Mouse (Mus musculus) left cerebral cortex, postnatal 36 days (tissue): ENCODE data around the gene Psmb9. TPM values are rescaled to one million over a fixed set of nuclear protein-coding genes. Genes with fewer than 3 reads are reported as not detected.
"Not testable (repeated sequence)": the region's sequence is repeated elsewhere in the genome, so short reads cannot be mapped to it uniquely, and the experiment has no call there.

Experiments
- DNase-seq, 2 experiments: peaks; one replicate each; pipeline ENCODE4 v3.0.0; 2021 to 2022; ENCODE audit warnings: low spot score in 2 of 2, mixed read lengths in 1 of 2
- intact Hi-C: fragments of 180-260 bp; cut with DNase I; formaldehyde crosslinking; loops from one replicate; pipeline ENCODE4 v1.15.1; 2025
- total RNA-seq, 2 experiments: library from RNA; stranded (reverse); gene quantifications; 2 replicates each; pipeline ENCODE4 v1.2.3; 2021

Psmb9 gene
- 1 to 10 TPM in 1 of 2 experiments, under 1 TPM in 1; 0.77 to 1.1 TPM for total RNA-seq

DNA sequence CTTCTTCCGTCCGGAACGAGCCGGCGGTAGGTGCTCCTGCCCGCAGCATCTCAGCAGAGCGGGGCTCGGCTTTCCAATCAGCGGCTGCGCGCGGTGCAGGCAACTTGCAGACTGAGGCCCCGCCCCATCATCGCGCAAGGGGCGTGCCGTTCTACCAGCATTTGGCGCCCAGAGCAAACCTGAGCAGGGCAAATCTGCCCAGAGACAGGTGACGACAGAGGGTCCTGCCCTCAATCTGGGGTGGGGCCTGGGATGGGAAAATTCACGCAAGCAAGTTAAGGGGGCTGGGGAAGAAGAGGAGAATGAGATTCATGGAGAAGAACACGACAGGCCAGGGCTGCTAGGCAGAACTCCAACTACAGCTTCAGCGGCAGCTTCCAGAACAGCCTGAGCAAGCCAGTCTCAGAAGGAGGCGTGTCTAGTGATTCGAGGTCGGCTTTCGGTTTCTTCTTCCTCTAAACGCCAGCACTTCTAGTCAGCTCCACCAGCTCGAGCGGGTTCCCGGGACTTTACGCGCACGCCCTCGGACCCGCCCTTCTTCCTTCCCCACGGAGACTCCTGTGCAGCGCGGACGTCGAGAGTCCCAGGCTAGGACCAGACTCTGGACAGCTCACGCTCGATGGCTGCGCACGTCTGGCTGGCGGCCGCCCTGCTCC lies at the start of gene Psmb9, which contains the start of gene Tap1:
Psmb9 (minus strand) TSS at position 504 of the 656 bp plus-strand sequence.
Tap1 (plus strand) TSS at position 293 of the 656 bp plus-strand sequence.
- intact Hi-C loops, result no loop called here
- DNase-seq, result peak; percentile 93

DNA sequence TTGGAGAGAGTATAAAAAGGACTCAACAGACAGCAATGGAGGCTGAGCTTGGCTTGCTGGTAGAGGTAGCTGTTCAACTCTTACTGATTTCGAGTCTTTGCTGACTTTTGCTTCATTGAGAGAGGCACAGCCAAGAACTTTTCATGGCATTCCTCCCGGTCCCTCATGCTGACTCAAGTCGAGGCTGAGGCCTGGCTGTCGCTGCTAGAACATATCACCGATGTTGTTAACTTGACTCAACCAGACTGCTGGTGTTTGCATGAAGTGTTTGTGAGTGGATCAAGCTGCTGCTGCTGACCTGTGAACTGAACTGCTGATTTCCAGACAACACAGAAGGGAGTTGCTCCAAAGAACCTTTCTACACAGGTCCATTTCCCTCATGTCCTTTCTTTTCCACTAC lies 49.1 kb upstream of the Psmb9 start:
- peak in 1 of 2 experiments; percentile 12 for DNase-seq
- intact Hi-C loops, result no loop called here

DNA sequence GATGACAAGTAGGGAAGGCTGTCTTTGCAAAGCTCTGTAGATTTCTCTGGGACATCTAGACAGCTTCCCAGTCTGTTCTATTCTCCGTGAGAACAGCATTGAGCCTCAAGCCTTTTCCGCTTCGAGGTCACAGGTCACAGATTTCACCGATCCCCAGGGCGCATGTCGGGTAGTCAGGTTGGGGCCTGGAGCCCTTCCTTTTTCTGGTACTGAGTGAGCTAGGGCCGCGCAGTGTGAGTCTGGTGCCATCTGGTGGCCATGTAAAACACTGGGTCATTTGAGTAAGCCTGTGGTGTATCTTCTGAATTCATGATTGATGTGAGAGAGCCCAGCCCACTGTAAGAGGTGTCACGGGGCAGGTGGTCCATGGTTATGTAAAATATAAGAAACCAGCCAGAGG lies 47.4 kb upstream of the Psmb9 start:
- intact Hi-C loops, result loop anchor here (1.0 kb wide), 1 partner anchor 65 kb away; no protein-coding TSS in a partner anchor

DNA sequence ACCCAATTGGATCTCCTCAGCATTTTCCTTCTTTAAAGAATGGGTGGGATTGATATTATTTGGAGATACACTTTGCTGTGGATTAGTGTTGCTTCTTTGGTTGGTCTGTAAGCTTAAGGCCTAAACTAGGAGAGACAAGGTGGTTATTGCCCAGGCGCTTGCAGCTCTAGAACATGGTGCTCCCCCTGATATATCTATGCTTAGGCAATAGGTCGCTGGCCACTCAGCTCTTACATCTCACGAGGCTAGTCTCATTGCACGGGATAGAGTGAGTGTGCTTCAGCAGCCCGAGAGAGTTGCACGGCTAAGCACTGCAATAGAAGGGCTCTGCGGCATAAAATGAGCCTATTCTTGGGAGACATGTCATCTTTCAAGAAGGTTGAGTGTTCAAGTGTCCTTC lies 44.5 kb upstream of the Psmb9 start:
- DNase-seq, intact Hi-C loops: not testable (repeated sequence)

More for the DNA sequence above, 47.4 kb upstream of the Psmb9 start:
- peak; percentile 46 to 58 for DNase-seq

DNA sequence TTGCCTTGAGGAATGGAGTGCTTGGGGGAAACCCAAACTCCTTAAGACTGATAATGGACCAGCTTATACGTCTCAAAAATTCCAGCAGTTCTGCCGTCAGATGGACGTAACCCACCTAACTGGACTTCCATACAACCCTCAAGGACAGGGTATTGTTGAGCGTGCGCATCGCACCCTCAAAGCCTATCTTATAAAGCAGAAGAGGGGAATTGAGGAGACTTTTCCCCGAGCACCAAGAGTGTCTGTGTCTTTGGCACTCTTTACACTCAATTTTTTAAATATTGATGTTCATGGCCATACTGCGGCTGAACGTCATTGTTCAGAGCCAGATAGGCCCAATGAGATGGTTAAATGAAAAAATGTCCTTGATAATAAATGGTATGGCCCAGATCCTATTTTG lies 43.4 kb upstream of the Psmb9 start:
- intact Hi-C loops, DNase-seq: not testable (repeated sequence)

DNA sequence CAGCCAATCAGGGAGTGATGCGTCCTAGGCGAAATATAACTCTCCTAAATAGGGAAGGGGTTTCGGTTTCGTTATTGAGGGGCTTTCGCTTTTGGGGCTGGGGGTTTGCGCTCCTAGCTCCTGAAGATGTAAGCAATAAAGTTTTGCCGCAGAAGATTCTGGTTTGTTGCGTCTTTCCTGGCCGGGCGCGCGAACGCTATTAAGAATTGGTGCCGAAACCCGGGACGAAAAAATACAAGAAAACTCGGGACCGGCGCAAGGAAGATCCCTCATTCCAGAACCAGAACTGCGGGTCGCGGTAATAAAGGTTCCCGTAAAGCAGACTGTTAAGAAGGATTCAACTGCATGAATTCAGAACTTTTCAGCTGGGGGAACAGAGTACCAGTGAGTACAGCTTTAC lies 38.3 kb upstream of the Psmb9 start:
- intact Hi-C loops, DNase-seq: not testable (repeated sequence)

DNA sequence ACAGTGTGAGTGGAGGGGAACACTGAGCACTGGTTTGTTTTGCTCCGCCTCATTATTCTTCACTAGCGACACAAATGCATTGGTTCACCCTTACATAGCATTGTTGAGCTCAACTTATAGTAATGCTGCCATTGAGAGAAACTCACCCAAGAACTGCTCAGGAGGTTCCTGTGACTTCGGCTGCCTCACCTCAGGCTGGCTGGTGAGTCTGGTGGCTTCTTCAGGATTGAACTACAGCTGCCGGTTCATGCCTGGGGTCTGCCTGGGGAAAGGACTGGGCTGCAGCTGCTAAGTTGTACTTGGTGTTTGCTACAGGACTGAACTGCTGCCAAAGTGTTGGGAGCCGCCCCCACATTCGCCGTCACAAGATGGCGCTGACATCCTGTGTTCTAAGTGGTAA lies 37.9 kb upstream of the Psmb9 start:
- intact Hi-C loops, result no loop called here
- DNase-seq, result no peak

DNA sequence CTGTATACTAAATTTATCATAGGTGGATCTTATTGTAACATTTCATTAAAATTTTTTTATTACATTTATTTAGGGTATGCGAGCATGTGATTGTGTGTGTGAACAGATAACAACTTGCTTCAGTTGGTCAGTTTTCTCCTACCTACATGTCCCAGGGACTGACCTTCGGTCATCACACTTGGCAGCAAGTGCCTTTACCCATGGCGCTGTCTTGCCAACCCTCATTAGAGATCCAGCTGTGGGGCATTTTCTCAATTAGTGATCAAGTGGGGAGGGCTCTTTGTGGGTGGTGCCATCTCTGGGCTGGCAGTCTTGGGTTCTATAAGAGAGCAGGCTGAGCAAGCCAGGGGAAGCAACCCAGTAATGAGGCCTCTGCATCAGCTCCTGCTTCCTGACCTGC lies 37.3 kb upstream of the Psmb9 start:
- intact Hi-C loops, result no loop called here
- no peak for DNase-seq

DNA sequence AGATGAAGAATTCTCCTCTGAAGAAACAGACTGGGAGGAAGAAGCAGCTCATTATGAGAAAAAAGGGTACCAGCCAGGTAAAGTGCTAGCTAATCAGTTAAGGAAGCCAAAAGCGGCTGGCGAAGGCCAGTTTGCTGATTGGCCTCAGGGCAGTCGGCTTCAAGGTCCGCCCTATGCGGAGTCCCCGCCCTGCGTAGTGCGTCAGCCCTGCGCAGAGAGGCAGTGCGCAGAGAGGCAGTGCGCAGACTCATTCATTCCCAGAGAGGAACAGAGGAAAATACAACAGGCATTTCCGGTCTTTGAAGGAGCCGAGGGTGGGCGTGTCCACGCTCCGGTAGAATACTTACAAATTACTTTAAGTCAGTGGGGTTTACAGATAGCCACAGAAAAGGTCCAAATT lies 32.8 kb upstream of the Psmb9 start:
- DNase-seq, intact Hi-C loops: not testable (repeated sequence)

DNA sequence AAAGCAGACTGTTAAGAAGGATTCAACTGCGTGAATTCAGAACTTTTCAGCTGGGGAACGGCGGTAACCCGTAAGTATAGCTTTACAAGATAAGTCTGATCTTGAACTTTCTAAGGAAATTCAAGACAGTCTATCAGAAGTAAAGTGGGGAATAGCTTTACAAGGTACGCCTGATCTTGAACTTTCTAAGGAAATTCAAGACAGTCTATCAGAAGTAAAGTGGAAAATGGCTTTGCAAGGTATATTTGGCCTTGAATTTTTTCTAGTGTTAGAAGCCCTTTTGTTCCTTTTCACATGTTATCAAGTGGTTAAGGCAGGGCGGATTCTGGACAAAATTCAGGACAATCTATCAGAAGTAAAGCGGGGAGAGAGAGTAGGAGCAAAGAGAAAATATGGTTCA lies 32.2 kb upstream of the Psmb9 start:
- intact Hi-C loops, DNase-seq: not testable (repeated sequence)

DNA sequence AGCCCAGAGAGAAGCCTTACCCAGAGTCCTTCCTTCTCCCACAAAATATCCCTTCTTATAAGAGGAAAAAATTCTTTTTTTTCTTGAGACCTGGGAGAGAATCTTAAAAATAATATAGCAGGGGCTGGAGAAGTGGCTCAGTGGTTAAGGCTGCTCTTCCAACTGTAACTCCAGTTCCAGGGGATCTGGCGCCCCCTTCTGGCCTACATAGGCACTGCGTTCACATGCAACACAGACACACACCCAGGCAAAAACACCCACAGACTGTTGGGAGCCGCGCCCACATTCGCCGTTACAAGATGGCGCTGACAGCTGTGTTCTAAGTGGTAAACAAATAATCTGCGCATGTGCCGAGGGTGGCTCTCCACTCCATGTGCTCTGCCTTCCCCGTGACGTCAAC lies 31.5 kb upstream of the Psmb9 start:
- DNase-seq, intact Hi-C loops: not testable (repeated sequence)

DNA sequence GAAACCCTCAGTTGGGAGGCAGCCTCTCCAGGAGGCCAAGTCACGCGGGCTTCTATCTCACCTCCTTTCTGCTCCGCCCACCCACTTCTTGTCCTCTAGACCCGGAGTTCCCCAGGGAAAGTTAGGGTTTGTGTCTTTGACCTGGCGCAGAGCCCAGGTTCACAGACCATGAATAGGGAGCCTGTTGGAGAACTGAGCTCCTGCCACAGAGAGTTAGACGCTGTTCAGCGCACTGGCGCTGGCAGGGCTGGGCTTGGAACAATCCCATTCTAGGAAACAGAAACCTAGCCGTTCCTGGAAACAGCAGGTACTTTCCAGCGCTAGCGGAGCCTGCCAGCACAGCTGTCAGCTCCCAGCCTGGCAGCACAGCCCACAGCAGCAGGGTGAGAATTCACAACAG lies 31.1 kb upstream of the Psmb9 start:
- intact Hi-C loops, result no loop called here
- peak; percentile 11 to 27 for DNase-seq

DNA sequence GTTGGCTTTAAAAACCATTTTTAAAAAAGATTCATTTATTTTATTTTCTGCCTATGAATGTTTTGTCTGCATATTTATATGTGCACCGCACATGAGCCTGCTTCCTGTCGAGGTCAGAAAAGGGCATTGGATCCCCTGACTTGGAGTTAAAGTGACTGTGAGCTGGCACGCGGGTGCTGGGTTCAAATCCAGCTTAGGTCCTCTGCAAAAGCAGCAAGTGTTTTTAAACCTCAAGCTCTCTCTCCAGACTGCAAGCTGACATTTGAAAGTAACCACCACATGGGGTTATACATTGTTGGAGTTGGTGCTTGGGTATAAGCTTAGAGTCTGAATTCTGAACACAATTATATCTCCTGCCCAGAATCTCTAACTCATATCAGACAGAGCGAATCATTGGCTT lies 30.4 kb upstream of the Psmb9 start:
- DNase-seq, result no peak
- intact Hi-C loops, result no loop called here

DNA sequence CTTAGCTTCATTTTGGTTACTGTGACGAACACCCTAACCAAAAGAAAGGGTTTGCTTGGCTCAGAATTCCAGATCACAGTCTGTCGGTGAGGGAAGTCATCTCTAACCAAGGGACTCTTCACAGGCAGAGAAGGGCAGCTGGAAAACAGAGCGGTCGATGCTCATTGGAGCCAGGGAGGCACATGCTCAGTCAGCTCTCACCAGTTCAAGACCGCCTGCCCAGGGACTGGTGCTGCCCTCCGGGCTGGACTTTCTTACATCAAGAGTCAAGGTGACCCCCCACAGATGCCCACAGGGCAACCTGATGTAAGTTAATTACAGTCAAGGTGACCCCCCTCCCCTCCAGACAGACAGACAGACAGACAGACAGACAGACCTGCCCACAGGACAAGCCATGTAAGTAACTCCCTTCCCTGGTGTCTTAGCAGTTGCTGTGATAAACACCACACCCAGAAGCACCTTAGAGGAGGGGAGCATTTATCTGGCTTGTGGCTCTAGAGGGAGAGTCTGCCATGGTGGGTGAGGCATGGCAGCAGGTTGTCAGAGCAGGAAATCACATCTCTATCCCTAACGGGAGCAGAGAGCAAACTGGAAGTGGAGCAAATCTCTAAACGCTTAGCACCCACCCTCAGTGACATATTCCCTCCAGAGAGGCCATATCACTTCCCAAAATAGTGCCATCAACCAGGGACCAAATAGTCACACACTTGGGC lies 29.8 kb upstream of the Psmb9 start:
- DNase-seq, result no peak
- intact Hi-C loops, result no loop called here

DNA sequence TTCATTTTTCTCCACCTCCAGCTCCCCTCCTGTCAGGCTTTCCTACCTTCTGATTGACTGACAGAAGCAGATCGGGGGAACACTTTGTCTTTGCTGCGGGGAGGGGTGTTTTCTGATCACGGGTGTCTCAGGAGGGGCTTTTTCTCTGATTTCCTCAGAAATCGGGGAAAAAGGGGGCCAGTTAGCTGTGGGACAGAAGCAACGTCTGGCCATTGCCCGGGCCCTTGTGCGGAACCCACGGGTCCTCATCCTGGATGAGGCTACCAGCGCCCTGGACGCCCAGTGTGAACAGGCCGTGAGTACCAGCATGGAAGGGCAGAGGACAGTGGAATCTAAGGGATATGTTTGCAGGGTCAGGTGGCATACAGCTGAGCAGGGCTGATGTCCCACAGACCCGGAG lies 27.6 kb upstream of the Psmb9 start:
- intact Hi-C loops, result no loop called here
- no peak for DNase-seq

DNA sequence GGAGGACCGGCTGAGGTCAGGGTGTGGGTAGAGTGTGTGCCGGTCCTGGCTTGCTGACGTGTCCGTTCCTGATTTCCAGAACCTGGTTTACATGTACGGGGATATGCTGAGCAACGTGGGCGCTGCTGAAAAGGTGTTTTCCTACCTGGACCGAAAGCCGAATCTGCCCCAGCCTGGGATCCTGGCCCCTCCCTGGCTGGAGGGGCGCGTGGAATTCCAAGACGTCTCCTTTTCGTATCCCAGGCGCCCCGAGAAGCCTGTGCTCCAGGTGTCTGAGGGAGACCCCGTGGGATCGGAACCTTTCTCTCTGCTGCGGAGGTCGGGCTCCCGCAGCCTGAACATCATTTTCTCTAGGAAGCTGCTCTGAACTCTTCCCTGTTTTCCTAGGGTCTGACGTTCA lies 26.4 kb upstream of the Psmb9 start:
- no peak for DNase-seq
- intact Hi-C loops, result no loop called here

DNA sequence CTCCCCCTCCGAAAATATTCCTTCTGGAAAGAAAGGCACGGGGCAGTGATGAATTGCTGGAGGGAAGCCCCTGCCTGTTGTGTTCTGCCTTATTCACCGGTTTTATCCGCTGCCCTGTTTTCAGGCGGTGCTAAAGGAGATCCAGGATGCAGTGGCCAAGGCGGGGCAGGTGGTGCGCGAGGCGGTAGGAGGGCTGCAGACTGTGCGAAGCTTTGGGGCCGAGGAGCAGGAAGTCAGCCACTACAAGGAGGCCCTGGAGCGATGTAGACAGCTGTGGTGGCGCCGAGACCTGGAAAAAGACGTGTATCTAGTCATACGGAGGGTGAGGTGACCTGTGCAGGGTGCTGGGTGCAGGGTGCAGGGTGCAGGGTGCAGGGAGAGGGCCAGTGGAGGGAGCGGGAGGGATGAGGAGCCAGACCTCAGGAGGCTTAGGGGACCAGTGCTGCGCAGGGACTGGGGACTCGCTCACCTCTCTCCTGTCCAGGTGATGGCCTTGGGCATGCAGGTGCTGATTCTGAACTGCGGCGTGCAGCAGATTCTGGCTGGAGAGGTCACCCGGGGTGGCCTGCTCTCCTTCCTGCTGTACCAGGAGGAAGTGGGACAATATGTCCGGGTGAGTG lies 24.3 kb upstream of the Psmb9 start:
- DNase-seq, result no peak
- intact Hi-C loops, result no loop called here

DNA sequence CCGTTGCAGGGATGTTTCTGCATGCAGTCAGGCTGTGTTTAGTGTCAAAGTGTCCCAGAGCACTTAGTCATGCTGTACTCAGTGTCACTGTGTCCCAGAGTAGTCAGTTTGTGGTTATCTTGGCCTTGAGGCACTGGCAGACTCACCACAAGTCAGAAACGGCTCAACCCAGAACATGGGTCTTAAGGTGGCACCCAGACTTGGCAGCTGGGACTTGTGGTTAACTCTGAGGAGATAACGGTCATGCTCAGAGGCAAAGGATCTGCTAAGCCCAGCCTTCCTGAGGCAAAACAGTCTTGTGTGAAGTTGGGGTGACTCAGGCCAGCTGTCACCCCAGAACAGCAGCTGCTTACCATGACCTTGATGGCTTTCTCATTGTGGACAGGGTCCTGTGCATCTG lies 23.0 kb upstream of the Psmb9 start:
- intact Hi-C loops, result no loop called here
- no peak for DNase-seq

DNA sequence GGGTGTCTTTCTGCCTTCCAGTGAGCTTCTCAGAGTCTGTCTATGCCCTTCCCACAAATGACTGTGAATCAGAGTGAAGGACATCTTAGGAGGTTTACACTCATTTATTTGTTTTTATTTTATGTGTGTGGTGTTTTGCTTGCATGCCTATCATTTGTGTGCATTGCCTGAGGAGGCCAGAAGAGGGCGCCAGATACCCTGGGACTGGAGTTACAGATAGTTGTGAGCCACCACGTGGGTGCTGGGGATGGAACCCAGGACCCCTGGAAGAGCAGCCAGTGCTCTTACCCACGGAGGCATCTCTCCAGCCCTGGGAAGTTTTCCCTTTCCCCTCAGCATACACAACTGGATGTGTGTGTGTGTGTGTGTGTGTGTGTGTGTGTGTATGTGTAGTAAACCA lies 22.1 kb upstream of the Psmb9 start:
- DNase-seq, result no peak
- intact Hi-C loops, result no loop called here

DNA sequence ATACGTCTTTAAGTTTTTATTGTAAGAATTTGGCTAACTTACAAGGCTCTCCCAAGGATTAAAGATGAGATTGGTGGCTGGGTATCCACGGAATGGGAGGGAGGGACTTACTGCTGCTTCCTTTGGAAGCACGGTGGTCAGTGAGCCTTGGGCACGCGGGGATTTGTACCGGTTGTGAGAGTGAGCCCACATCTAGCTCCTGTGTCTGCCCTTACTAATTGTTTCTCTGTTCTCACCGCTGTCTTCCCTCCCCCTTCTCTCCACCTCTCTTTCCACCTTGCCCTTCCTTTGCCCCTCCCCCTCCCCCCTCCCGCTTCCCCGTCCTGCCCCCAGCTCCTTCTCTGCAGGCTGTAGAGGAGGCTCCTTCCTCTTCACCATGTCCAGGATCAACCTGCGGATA lies 20.9 kb upstream of the Psmb9 start:
- intact Hi-C loops, result no loop called here
- DNase-seq, result no peak

DNA sequence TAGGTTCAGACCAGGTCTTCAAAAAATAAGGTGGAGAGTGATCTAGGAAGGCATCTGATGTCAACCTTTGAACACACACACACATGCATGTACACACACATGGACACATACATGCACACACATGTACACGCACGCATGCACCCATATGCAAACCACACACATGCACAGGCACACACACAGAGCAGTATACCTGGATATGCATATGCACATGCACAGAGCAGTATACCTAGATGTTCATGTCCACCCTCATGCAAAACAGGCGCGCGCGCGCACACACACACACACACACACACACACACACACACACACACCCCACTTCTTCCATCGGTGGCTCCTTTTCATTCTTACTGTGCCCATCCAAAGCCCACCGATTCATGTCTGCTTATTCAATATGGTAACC lies 20.3 kb upstream of the Psmb9 start:
- intact Hi-C loops, result no loop called here
- no peak for DNase-seq
